Mouse (Mus musculus): ENCODE results near the gene Efcab12.

The Efcab12 gene

GRCm38 (mm10) chr6:115838745-115839144 lies 533 bp upstream of the Efcab12 start:
- DNase-seq: no peak

- DNase-seq: no peak
These were observed 4.4 kb downstream of the Efcab12 start for GRCm38 (mm10) chr6:115833861-115834260.

GRCm38 (mm10) chr6:115832152-115832850 lies 5.9 kb downstream of the Efcab12 start:
- no peak for DNase-seq

- DNase-seq: no peak
These were observed 7.2 kb downstream of the Efcab12 start for GRCm38 (mm10) chr6:115830779-115831601.

GRCm38 (mm10) chr6:115823850-115824464 lies 14.3 kb downstream of the Efcab12 start:
- peak; percentile 88 for DNase-seq

GRCm38 (mm10) chr6:115821216-115821993 lies 16.8 kb downstream of the Efcab12 start:
- DNase-seq: peak; percentile 52

GRCm38 (mm10) chr6:115818129-115818528 lies 20.1 kb downstream of the Efcab12 start:
- no peak for DNase-seq

- no peak for DNase-seq
These were observed 23.2 kb downstream of the Efcab12 start for GRCm38 (mm10) chr6:115815041-115815440.

- peak; percentile 80 for DNase-seq
These were observed 24.1 kb downstream of the Efcab12 start for GRCm38 (mm10) chr6:115814104-115814503.

- no peak for DNase-seq
These were observed 26.6 kb downstream of the Efcab12 start for GRCm38 (mm10) chr6:115811606-115812005.

- DNase-seq: peak; percentile 87
These were observed 29.6 kb downstream of the Efcab12 start, which contains the start of gene Rpl32 for GRCm38 (mm10) chr6:115808488-115809231. TSS of gene Rpl32 (minus strand) at chr6:115808747.

- DNase-seq: no peak
These were observed 30.1 kb downstream of the Efcab12 start for GRCm38 (mm10) chr6:115808196-115808487.

- no peak for DNase-seq
These were observed 30.6 kb downstream of the Efcab12 start for GRCm38 (mm10) chr6:115807464-115808195.

GRCm38 (mm10) chr6:115804432-115805192 lies 33.6 kb downstream of the Efcab12 start:
- no peak for DNase-seq

- peak; percentile 68 for DNase-seq
These were observed 34.5 kb downstream of the Efcab12 start for GRCm38 (mm10) chr6:115803541-115804382.

GRCm38 (mm10) chr6:115801811-115802210 lies 36.4 kb downstream of the Efcab12 start:
- no peak for DNase-seq

GRCm38 (mm10) chr6:115792691-115793215 lies 45.5 kb downstream of the Efcab12 start:
- DNase-seq: no peak

- no peak for DNase-seq
These were observed 46.1 kb downstream of the Efcab12 start for GRCm38 (mm10) chr6:115791842-115792686.
